Mouse (Mus musculus): ENCODE measurements around the gene Gabrp.

Gene Gabrp

DNA sequence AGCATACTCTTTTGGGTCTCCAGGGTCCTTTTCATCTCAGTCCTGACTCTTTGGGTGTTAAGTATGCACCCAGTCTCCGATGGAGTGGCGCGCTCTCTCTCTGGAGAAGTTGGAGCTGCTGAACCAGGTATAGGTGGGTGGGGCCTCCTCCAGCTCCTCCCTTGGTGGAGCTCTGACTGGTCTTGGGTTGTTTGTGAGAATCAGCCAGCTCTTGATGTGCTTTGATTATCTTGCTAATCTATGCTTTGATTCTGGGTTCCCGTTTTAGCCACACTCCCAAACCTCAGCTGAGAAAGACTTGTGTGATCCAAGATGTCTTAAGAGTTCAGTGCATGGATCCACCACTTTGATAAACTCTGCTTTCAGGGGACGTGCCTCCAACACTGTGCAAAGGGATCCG is at the start of gene Gabrp:
Gabrp (minus strand) TSS at position 101 of the 400 bp plus-strand sequence.
- DNase-seq (ENCODE audit: low read depth, low spot score) = no peak

DNA sequence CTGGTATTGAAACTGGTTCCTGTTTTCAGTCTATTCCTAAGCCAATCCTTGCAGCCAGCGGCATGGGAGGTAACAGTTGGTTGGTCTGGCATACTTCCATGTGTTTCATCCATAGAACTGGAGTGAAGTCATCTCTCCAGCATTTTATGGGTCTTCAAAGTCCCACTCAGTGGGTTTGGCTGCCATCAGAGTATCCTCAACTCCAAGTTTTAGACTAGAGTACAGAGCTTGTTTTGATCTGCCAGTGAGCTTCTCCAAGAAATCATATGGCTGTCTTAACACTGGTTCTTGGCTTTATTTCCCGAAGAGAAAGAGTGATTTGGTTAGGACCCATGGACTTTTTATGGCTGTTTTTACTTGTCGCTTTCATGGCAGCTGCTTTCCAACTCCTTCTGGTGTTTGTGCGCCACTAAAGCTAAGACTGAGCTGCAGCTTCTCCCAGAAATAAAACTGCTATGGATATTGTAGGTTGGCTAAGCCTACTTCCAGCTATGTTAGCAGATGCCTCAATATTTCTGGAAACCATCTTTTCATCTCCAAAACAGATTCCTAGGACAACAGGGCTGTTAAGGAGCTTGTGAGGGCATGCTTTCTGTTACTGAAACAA is 48.5 kb upstream of the Gabrp start:
- DNase-seq (ENCODE audit: low read depth, low spot score) = no peak

DNA sequence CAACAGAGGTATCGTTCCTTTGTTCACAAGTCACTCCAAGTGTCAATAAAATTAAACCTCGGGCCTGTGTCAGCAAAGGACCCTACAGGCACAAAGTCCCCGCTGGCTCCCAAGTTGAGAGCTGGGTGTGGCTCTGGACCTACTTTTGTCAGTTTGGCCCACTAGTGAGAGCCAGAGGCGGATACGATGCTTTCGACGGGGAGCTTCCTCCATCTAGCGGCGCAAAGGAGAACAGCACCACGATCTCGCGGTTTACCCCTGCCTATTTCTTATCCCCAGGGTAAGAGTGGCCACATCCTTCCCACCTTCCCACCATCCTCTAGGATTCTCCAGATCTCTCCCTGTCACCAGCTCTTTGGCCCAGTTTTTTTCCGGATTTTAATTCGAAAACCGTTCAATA is 35.5 kb upstream of the Gabrp start:
- peak; percentile 51 for DNase-seq (ENCODE audit: low read depth, low spot score)

DNA sequence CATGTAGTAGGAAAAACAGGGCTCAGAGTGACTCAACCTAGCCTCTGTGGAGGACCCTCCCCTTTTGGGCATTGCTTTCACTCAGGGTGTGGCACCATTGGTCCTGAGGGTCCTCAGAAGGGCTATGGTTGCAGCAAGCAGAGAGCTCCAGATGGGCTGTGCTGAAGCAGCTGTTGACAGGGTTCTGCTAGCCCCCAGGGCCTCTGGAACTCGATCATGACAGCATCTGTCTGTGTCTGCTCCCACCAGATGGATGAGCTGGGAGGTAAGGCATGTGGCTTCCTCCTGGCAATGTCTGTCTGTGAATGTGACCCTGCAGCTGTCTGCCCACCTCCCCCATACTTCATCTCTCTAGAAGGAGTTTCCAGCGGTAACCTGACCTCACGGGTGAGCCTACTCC is 29.0 kb upstream of the Gabrp start:
- peak; percentile 30 for DNase-seq (ENCODE audit: low read depth, low spot score)

DNA sequence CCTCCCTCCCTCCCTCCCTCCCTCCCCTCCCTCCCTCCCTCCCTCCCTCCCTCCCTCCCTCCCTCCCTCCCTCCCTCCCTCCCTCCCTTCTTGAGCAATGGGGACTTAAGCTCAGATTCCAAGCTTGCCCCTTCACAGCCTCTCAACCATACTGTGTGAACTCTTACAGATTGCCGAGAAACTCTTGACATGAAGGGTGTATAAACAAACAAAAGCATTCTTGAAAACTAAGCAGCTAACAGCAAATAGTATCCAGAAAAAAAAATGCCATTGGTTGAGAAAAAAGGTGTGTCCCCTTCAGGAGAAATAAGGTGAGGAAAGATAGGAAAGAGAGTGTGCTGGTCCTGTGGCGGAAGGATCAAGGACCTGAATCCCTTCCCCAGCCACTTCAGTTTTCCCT is 24.4 kb upstream of the Gabrp start:
- DNase-seq (ENCODE audit: low read depth, low spot score) = no peak

DNA sequence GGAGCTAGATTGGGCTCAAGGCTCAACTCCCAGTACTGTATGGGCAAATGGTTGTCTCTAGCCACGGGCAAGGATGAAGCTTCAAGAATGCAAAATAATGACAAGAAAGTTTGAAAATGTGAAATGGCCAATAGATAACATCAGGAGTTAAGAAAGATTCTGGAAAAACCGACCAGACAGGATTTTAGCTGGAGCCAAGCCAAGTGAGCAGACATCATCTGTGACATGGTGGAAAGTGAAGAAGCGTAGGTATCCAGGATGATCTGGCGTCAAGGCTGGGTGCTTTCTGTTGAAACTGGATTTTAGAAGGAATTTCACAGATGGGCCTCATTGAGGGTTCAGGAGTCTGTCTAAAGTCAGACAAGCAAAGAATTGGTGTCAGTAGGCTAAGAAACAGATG is 20.2 kb upstream of the Gabrp start, which contains the start of gene D130052B06Rik:
D130052B06Rik (plus strand) TSS at position 317 of the 400 bp plus-strand sequence.
- no peak for DNase-seq (ENCODE audit: low read depth, low spot score)

DNA sequence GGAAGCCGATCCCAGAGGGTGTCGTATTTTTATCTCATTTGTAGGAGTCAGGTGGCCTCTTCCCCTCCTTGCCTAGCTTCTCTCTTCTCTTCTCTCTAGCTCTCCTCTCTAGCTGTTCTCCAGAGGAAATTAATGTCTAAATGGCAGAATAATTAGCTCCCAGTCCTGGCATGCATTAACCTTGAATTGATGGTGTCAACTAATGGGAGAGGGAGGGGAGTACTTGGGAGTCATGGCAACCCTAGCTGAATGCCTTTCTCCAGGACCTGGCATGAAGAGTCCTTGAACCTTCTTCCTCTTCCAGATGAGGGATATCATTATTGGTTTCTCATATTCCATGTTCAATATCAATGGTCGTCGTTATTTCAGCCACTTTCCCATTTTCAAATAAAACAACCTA is 17.9 kb upstream of the Gabrp start:
- DNase-seq (ENCODE audit: low read depth, low spot score) = no peak

DNA sequence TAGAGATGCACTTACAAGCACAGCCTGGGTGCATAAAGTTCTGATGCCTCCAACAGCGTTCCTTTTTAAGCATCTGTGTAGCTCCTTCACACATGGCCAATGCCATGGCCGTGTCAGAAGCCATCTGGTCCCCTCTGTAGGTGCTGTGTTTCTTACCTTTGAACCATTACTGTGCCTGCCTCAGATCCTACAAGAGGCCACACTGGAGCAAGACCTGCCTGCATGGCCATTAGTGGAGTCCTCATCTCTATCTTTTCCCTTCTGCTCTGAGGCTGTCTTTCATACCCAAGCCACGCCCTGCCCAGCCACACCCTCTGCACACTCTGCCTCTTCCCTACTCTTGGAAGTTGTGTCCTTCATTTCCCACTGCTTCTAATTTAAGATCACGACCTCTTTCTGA is 14.1 kb upstream of the Gabrp start:
- DNase-seq (ENCODE audit: low read depth, low spot score) = no peak

DNA sequence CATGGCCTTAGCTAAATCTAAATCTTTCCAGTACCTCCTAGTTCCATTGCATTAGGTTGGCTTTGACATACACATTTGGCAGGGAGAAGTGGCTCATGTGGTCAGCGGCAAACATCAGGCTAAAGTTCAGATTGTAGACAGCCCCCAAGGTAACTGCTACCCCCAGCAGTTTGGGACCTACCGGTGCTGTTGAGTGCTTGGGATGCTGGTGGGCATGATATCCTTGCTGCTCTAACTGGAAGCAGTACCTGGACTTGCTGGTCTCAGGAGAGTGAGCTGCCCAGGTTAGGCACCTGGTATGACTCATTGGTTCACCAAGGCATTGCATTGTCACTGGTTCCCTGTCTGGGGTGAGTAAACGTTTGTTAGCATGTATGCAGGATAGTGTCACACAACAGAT is 12.0 kb upstream of the Gabrp start:
- DNase-seq (ENCODE audit: low read depth, low spot score) = no peak

DNA sequence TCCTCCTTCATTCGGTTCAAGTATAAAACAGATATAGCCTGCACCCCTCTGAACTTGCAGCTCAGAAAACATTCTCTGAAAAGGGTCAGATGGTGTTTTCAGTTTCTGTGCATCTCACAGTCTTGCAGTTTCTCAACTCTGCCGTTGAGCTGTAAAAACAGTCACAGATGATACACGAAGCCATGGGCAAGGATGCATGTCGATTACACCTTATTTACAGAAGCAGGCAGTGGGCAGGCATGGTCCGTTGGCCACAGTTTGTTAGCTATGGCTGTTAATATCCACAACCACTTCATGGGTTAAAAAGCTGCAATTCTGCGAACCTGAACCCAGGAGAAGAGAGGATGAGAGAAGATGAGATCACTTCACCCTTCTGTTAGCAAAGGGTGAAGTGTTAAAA is 7.9 kb upstream of the Gabrp start:
- DNase-seq (ENCODE audit: low read depth, low spot score) = no peak

DNA sequence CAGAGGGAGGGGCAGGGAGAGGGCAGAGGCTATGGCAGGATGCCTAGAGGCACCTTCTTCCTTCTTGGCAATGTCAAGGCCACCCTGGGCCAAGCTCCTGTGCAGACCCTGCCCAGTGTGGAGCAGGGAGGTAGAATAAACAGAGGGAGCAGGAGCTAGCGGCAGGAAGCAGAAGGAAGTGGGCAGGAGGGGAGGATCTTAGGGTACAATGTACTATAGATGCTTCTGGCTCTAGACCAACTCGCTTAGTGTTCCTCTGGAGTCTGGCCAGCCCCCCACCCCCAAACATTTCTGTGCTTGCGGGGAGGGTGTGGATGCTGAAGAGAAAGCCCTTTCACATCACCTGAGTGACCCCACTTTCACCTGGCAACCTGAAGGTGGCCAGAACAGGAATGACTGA is 862 bp upstream of the Gabrp start:
- DNase-seq (ENCODE audit: low read depth, low spot score) = no peak

DNA sequence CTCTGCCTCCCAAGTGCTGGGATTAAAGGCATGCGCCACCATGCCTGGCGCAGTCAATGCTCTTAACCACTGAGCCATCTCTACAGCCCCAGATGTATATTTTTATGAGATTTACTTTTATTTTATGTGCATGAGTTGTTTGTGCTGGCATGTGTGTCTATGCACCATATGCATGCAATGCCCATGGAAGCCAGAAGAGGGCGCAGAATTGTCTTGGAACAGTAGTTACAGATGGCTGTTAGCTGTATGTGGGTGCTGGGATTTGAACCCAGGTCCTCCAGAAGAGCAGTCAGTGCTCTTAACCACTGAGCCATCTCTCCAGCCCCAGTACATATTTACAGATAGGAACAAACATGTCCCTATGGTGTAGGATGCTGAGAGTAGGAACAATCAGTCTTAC is 3.8 kb downstream of the Gabrp start:
- DNase-seq (ENCODE audit: low read depth, low spot score) = no peak

DNA sequence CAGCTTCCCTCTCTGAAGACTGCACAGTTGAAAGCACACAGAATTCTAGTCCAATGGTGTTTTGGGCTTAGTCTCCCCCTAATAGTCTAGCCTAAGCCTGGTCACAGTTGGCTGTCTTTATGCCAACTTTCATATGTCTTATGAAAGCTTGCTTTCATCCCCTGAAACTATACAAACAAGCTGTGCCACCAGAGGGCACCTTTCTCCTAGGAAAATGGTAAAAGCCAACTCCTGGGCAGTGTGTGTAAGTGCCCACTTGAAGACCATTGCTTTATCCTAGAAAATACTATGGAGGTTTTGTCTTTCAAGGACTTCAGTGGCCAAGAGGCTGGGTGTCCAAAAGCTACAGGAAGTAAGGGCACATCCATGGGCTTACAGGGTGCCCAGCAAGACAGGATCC is 8.3 kb downstream of the Gabrp start:
- DNase-seq (ENCODE audit: low read depth, low spot score) = peak; percentile 4

DNA sequence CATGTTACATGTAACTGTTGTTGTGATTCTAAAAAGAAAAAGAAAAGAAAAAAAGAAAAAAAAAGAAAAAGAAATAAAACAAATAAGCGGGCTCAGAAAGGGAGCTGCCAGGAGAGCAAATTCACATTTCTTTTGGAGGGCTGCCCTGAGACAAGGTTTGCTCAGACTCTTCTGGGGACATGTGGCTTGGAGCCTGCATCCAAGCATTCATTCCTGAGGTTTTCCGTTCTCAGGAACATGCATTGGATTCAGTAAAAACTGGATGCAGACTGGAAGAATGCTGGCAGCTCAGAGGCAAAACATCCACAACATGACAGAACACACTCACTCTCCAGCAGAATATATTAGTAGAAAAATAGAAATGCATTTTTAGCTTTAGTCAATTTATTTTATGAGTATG is 14.8 kb downstream of the Gabrp start:
- no peak for DNase-seq (ENCODE audit: low read depth, low spot score)

DNA sequence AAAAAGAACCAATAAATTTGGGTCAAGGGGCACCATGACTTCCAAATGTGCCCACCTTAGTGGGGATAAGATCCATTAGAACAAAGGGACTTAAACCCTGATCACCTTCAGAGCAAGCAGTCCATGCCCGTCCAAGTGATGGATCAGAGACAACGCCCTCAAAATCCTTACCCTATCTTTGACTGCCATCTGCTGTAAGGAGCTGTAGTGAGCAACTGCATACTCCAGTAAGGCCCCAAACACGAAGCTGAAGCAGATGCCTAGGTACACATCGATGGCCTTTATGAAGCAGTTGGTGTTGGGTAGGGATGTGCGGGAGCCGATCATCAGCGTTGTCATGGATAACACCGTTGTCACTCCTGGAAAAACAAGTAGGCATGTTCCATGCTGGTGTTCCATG is 24.6 kb downstream of the Gabrp start:
- DNase-seq (ENCODE audit: low read depth, low spot score) = no peak

DNA sequence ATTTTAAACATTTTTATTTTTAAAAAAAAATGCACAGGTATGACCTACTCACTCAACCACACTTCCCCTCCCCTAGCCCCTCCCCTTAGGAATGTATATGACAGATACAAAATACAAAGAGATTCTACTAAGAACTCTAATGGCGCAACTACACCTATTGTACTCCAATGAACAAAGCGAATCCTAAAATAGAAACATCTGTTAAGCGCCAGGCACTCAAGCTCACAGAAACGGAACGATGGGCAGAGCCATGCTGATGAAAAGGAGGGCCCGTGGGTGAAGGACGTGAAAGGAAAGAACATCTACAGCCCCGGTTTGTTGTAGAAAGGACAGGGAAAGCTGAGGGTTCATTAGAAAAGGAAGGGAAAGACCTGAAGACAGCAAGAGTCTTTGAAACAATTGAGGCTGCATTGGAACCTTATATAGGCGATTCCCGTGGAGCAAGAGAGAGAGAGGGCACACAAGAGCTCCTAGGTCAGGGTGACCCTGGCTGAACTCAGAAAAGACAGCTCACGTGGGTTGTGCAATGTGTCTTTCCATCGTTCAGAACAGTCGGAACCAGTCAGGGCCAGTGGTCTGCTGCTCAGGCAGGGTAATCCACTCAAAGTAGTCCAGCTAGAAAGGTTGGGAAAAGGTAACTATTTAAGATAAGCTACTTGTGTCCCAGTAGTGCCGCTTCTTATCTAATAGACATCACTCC is 27.7 kb downstream of the Gabrp start:
- no peak for DNase-seq (ENCODE audit: low read depth, low spot score)

DNA sequence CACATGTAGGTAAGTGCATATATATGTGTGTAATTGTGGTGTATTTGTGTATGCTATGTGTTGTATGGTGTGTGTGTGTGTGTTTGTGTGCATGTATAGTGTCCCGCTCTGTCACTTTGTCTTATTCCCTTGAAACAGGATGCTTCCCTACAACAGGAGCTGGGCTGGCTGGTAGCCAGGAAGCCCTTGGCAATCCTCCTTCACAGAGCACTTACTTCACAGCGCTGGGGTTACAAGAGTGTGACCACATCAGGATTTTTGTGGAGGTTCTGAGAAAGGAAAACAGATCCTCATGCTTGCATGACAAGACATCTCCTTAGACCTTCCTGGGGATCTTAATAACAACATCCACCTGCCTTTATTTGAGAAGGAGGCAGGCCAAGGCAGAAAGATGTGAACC is 31.4 kb downstream of the Gabrp start:
- DNase-seq (ENCODE audit: low read depth, low spot score) = no peak

DNA sequence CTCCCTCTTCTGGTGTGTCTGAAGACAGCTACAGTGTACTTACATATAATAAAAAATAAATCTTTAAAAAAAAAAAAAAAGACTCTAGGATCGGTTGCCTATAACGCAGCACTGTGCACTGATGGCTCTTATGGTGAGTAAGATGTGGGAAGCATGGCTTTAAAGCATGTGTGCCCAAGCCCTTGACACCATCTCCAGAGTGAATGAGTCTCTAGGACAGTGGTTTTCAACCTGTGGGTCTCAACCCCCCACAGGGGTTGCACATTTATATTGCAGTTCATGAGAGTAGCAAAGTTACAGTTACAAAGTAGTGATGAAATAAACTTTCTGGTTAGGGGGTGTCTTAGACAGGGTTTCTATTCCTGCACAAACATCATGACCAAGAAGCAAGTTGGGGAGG is 33.8 kb downstream of the Gabrp start:
- no peak for DNase-seq (ENCODE audit: low read depth, low spot score)

DNA sequence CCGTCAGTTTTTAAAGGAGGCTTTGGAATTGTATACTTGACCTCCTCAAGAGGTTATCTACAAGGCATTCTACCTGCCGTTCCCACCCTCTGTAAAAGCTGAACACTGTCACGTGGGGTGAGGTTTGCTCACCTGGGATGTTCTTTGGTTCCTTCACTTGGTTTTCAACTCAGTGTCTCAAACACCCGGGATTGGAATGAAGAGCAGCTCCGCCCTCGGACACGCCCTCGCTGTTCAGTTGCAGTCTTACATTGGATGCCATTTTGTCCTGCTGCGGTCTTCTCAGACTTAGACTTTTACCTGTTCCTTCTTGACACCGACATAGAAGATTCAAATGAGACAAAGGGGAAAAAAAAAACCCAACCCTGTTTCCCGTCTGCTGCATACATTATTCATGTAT is 34.6 kb downstream of the Gabrp start:
- DNase-seq (ENCODE audit: low read depth, low spot score) = no peak

DNA sequence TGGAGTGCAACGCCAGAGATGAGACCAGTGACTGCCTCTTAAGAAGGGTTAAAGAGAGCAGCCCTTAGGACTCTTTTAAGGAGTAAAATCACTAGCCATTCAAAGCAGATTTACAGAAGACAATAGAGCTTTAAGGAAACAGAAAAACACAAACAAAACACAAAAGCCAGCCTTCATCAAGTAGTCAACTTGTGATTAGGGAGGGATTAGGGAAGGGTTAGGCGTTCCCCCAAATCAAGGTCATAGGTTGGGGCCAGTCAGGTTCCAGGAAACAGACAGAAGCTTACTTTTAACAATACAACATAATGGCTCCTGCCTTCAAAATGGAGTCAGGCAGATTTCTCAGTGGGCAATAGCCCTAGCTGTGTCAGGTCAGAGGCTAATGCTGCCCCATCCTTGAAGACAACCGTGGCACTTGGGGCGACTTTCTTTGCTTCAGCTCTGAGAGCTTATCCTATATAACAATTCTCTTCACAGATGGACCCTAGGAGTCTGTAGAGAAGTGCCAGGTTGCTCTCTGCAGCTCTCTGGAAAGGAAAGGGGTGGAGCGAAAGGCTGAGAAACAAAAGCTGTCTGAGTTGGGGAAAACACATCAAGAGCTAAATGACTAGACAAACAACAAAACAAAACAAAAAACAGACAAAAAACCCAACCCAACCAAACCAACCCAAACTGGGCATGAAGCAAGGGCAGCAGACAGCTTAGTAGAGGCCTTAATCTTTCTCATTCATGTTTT is 41.2 kb downstream of the Gabrp start:
- no peak for DNase-seq (ENCODE audit: low read depth, low spot score)

DNA sequence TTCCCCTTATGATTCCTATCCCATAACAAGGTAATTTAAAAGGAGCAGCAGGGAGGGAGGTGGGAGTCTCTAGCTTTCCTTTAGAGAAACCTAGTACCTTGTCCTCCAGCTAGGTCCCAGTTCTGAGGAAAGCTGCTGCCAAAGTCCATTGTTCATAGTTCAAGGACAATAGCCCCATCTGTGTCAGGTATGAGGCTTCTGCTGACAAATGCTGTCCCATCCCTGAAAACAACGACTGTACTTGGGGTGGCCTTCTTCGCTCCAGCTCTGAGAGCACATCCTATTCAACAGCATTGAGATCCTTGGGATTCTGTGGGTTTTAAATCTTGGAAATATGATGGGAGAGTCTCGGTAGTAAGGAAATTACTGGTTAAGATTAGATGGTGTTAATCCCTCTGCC is 42.1 kb downstream of the Gabrp start:
- DNase-seq (ENCODE audit: low read depth, low spot score) = no peak

DNA sequence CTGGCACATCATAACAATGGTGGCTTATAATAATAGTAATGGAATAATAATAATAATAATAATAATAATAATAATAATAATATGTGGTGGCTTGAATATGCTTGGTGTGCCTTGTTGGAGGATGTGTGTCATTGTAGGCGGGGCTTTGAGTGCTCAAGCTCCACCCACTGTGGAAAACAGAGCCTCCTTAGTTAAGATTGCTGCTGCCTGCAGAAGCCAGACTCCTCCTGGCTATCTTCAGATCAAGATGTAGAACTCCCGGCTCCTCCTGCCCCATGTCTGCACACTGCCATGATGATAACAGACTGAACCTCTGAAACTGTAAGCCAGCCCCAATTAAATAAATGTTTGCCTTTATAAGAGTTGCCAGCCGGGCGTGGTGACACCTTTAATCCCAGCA is 44.2 kb downstream of the Gabrp start:
- no peak for DNase-seq (ENCODE audit: low read depth, low spot score)

DNA sequence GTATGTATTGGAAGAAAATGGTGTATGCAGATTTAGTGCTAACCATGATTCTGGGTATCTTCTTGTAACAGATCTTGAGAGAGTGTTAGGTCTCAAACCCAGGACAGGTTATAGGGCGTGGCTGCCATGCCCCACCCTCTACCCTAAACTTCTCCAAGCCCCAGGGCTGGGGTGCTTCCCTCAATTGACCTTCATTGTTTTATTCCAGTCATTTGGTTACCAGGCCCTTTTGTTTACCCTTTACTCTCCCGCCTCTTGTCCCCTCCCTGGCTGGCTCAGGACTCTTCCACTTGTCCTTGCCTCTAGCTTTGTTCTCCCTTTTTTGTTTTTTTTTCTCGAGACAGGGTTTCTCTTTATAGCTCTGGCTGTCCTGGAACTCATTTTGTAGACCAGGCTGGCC is 45.2 kb downstream of the Gabrp start:
- no peak for DNase-seq (ENCODE audit: low read depth, low spot score)

Data from embryo, embryonic 11.5 days (tissue).